Mouse (Mus musculus): ENCODE measurements at regions not wholly inside any gene's neighbourhood (a gene's known extent, or its start where the extent isn't known, plus 50 kb on each side); places are given as distances from the start of the nearest gene placed in this dataset.

GRCm38 (mm10) chr4:7154256-7154655 lies 1084.6 kb downstream of the Car8 start (continued):
- TF ChIP-seq ZC3H11A (IDR thresholded peaks at IDR 0.05; ENCODE audit: low read depth, low read length), result no peak

DNA sequence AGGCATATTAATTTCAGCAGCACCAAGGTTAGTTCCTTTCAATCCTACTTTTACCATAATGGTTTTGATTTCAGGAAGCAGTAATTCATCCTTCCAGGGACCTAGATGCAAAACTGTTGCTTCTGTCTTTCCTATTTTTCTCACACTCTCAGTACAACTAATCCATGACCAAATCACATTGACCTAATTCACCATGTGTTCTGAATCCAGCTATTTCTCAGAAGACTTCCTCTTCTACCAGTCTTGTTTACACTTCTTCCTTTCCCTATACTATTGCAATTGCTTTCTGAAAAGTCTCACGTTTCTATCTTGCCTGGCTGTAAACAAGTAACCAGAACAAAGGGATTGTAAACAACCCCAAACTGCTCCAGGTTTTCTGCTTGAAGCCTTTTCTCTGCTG lies 1085.0 kb downstream of the Car8 start:
- no peak for DNase-seq (ENCODE audit: extremely low read depth)
- Histone ChIP-seq H3K4me3 (replicated peaks in 1 of 3; ENCODE audit: low read depth in 2 of 3, low read length in 2 of 3, poor library complexity in 1 of 3) (no peak overlapping the region), H3K4me1 (ENCODE audit: control insufficient read depth in 1 of 2, insufficient read depth in 2 of 2) (peaks cover 3 to 25% of the 10 kb centered on the region in 2 experiments; a peak in 3 of 4 replicates), H3K27me3 (replicated peaks) (no peaks in the 10 kb centered on the region), H3K9ac (ENCODE audit: insufficient read depth, low read depth) (no peak overlapping the region), H3K9me3 (replicated peaks; ENCODE audit: low read length) (no peaks in the 10 kb centered on the region), H3K79me2 (replicated peaks; ENCODE audit: control insufficient read depth, extremely low read depth, insufficient read depth, poor library complexity, severe bottlenecking) (no peaks in the 10 kb centered on the region), H3K36me3 (replicated peaks in 1 of 2; ENCODE audit: control insufficient read depth in 1 of 2, insufficient read depth in 1 of 2, low read length in 1 of 2) (no peaks in the 10 kb centered on the region), H3K27ac (ENCODE audit: insufficient read depth, low read depth) (no peak overlapping the region), H3K4me2 (ENCODE audit: insufficient read depth, low read depth, poor library complexity, severe bottlenecking) (0 out of 2 replicates have a peak overlapping the region, but pooled peaks have one; percentile 13)
- TF ChIP-seq MYC (IDR thresholded peaks at IDR 0.05; ENCODE audit: low read depth, low read length), result no peak
- no peak for TF ChIP-seq MAZ (IDR thresholded peaks at IDR 0.05; ENCODE audit: low read depth, low read length)
- no peak for TF ChIP-seq USF1 (IDR thresholded peaks at IDR 0.05; ENCODE audit: low read depth, low read length)
- no peak for TF ChIP-seq UBTF (IDR thresholded peaks at IDR 0.05; ENCODE audit: low read depth, low read length)
- TF ChIP-seq GABPA (IDR thresholded peaks at IDR 0.05; ENCODE audit: insufficient replicate concordance, low read depth, low read length), result no peak
- TF ChIP-seq EP300 (IDR thresholded peaks at IDR 0.05; ENCODE audit: low read length), result no peak
- no peak for TF ChIP-seq POLR2A (IDR thresholded peaks at IDR 0.05; ENCODE audit: low read depth, low read length)
- TF ChIP-seq E2F4 (IDR thresholded peaks at IDR 0.05; ENCODE audit: insufficient replicate concordance, low read depth, low read length), result no peak
- TF ChIP-seq ZNF384 (IDR thresholded peaks at IDR 0.05; ENCODE audit: low read depth, low read length), result no peak
- TF ChIP-seq RAD21 (IDR thresholded peaks at IDR 0.05; ENCODE audit: low read depth, low read length), result no peak
- TF ChIP-seq HCFC1 (IDR thresholded peaks at IDR 0.05; ENCODE audit: low read depth, low read length), result no peak
- no peak for TF ChIP-seq MXI1 (IDR thresholded peaks at IDR 0.05; ENCODE audit: low read depth, low read length)
- TF ChIP-seq RCOR1 (conservative IDR thresholded peaks at IDR 0.05; ENCODE audit: low read depth, low read length), result no peak
- TF ChIP-seq ZC3H11A (IDR thresholded peaks at IDR 0.05; ENCODE audit: low read depth, low read length), result no peak
- TF ChIP-seq NRF1 (IDR thresholded peaks at IDR 0.05; ENCODE audit: low read depth, low read length), result no peak
- TF ChIP-seq NELFE (IDR thresholded peaks at IDR 0.05; ENCODE audit: low read depth, low read length), result no peak
- dilution Hi-C loops (cut with MboI; ENCODE audit: extremely low pct_ligation_motif_present, extremely low pct_unique_long_range_greater_than_20kb, low sequenced_read_pairs), result no loop called here
- in situ Hi-C loops (cut with MboI; ENCODE audit: low pct_ligation_motif_present, low pct_unique_long_range_greater_than_20kb, low sequenced_read_pairs), result no loop called here

- Histone ChIP-seq H3K27ac (ENCODE audit: insufficient read depth, low read depth) (no peak overlapping the region), H3K9me3 (replicated peaks; ENCODE audit: low read length) (no peaks in the 10 kb centered on the region), H3K4me3 (replicated peaks in 1 of 3; ENCODE audit: low read depth in 2 of 3, low read length in 2 of 3, poor library complexity in 1 of 3) (no peak overlapping the region), H3K9ac (ENCODE audit: insufficient read depth, low read depth) (no peak overlapping the region), H3K36me3 (replicated peaks in 1 of 2; ENCODE audit: control insufficient read depth in 1 of 2, insufficient read depth in 1 of 2, low read length in 1 of 2) (no peaks in the 10 kb centered on the region), H3K4me1 (ENCODE audit: control insufficient read depth in 1 of 2, insufficient read depth in 2 of 2) (no peaks in the 10 kb centered on the region), H3K27me3 (replicated peaks) (no peaks in the 10 kb centered on the region), H3K79me2 (replicated peaks; ENCODE audit: control insufficient read depth, extremely low read depth, insufficient read depth, poor library complexity, severe bottlenecking) (no peaks in the 10 kb centered on the region), H3K4me2 (ENCODE audit: insufficient read depth, low read depth, poor library complexity, severe bottlenecking) (no peak overlapping the region)
- dilution Hi-C loops (cut with MboI; ENCODE audit: extremely low pct_ligation_motif_present, extremely low pct_unique_long_range_greater_than_20kb, low sequenced_read_pairs), result no loop called here
- in situ Hi-C loops (cut with MboI; ENCODE audit: low pct_ligation_motif_present, low pct_unique_long_range_greater_than_20kb, low sequenced_read_pairs), result no loop called here
- DNase-seq (ENCODE audit: extremely low read depth), result no peak
- TF ChIP-seq POLR2AphosphoS2 (IDR thresholded peaks at IDR 0.05; ENCODE audit: low read depth, low read length), result no peak
- TF ChIP-seq TCF12 (IDR thresholded peaks at IDR 0.05; ENCODE audit: low read depth, low read length), result no peak
- no peak for TF ChIP-seq JUN (IDR thresholded peaks at IDR 0.05; ENCODE audit: insufficient read depth, low read depth, low read length)
- TF ChIP-seq ZMIZ1 (IDR thresholded peaks at IDR 0.05; ENCODE audit: low read depth, low read length), result no peak
- TF ChIP-seq MYC (IDR thresholded peaks at IDR 0.05; ENCODE audit: low read depth, low read length), result no peak
- TF ChIP-seq BHLHE40 (IDR thresholded peaks at IDR 0.05; ENCODE audit: low read depth, low read length), result no peak
- TF ChIP-seq JUND (conservative IDR thresholded peaks at IDR 0.05; ENCODE audit: low read depth, low read length), result no peak
- TF ChIP-seq CHD1 (IDR thresholded peaks at IDR 0.05; ENCODE audit: low read depth, low read length), result no peak
- no peak for TF ChIP-seq NELFE (IDR thresholded peaks at IDR 0.05; ENCODE audit: low read depth, low read length)
- no peak for TF ChIP-seq TBP (conservative IDR thresholded peaks at IDR 0.05; ENCODE audit: low read depth, low read length)
- TF ChIP-seq GABPA (IDR thresholded peaks at IDR 0.05; ENCODE audit: insufficient replicate concordance, low read depth, low read length), result no peak
- TF ChIP-seq PAX5 (IDR thresholded peaks at IDR 0.05; ENCODE audit: low read length), result no peak
- TF ChIP-seq ZKSCAN1 (IDR thresholded peaks at IDR 0.05; ENCODE audit: borderline replicate concordance, low read depth, low read length), result no peak
- no peak for TF ChIP-seq MEF2A (IDR thresholded peaks at IDR 0.05; ENCODE audit: borderline replicate concordance, low read depth, low read length)
- no peak for TF ChIP-seq ZNF384 (IDR thresholded peaks at IDR 0.05; ENCODE audit: low read depth, low read length)
- no peak for TF ChIP-seq MXI1 (IDR thresholded peaks at IDR 0.05; ENCODE audit: low read depth, low read length)
- TF ChIP-seq RCOR1 (conservative IDR thresholded peaks at IDR 0.05; ENCODE audit: low read depth, low read length), result no peak
- no peak for TF ChIP-seq MAFK (IDR thresholded peaks at IDR 0.05; ENCODE audit: insufficient replicate concordance, low read length)
- TF ChIP-seq MAX (IDR thresholded peaks at IDR 0.05; ENCODE audit: low read length), result no peak
- no peak for TF ChIP-seq UBTF (IDR thresholded peaks at IDR 0.05; ENCODE audit: low read depth, low read length)
Observed at GRCm38 (mm10) chr4:7145756-7146155, 1093.1 kb downstream of the Car8 start.

Measured in CH12.LX (cell line).